Mouse (Mus musculus): Measurements from ENCODE around the gene Prkaa1. TPM values are rescaled to one million over a fixed set of nuclear protein-coding genes. Genes with fewer than 3 reads are reported as not detected.

Gene Prkaa1
- polyA plus RNA-seq, 1 experiment from 2014 or later = 13.3 TPM

DNA sequence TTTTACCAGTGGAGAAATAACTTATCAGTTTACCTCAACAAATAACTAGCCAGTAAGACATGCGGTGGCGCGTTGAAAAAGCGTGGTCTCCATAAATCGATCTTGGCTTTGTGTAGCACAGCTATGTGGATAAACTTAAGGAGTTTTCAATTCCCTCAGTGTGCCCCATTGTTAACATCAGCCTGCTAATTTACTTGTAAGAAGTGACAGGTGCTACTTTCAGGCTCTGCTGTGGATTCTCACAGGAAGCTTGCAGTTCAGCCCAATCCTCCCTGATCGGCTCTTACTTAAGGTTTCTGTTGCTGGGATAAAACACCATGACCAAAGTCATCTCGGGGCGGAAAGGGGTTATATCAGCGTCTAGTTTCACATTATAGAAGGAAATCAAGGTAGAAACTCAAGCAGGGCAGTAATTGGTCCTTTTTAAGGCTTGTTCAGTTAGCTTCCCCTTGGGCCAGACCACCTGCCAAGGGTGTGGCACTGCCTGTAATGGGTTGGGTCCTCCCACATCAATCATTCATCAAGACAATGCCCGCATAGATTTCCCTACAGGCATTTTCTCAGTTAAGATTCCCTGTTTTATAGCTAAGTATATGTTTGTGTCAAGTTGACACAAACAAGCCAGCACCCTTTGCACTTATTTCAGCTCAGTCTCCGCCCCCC, 41.1 kb downstream of the Prkaa1 start:
- peak overlapping the region; percentile 93 for H3K27ac ChIP-seq (ENCODE audit: low read length)
- H3K9me3 ChIP-seq (ENCODE audit: low read length) = no peaks in the 10 kb centered on the region
- peak; percentile 28; the same call in 1 of the 2 replicates for ATAC-seq
- peaks cover 6% of the 10 kb centered on the region; the same call in 1 of the 2 replicates for H3K4me1 ChIP-seq (ENCODE audit: insufficient read depth, low read depth, low read length)
- 41% methylated on average over 10 of the region's 11 CpGs for WGBS
- peak overlapping the region; percentile 87; the same call in 1 of the 2 replicates for H3K9ac ChIP-seq (replicated peaks; ENCODE audit: low read depth)
- H3K4me3 ChIP-seq (ENCODE audit: low read depth, low read length) = peak overlapping the region; percentile 93
- H3K36me3 ChIP-seq (ENCODE audit: insufficient read depth, low read length) = 0 out of 2 replicates have a peak, but pooled peaks cover under 1% of the 10 kb centered on the region
- H3K4me2 ChIP-seq (replicated peaks; ENCODE audit: low read depth, low read length) = peak overlapping the region; percentile 78
- TF ChIP-seq CTCF (IDR thresholded peaks at IDR 0.05) = no peak
- no peak for TF ChIP-seq EP300 (IDR thresholded peaks at IDR 0.05)
- peak; percentile 30 for DNase-seq (ENCODE audit: low spot score)
- H3K27me3 ChIP-seq (replicated peaks; ENCODE audit: insufficient read depth, low read length) = no peaks in the 10 kb centered on the region

DNA sequence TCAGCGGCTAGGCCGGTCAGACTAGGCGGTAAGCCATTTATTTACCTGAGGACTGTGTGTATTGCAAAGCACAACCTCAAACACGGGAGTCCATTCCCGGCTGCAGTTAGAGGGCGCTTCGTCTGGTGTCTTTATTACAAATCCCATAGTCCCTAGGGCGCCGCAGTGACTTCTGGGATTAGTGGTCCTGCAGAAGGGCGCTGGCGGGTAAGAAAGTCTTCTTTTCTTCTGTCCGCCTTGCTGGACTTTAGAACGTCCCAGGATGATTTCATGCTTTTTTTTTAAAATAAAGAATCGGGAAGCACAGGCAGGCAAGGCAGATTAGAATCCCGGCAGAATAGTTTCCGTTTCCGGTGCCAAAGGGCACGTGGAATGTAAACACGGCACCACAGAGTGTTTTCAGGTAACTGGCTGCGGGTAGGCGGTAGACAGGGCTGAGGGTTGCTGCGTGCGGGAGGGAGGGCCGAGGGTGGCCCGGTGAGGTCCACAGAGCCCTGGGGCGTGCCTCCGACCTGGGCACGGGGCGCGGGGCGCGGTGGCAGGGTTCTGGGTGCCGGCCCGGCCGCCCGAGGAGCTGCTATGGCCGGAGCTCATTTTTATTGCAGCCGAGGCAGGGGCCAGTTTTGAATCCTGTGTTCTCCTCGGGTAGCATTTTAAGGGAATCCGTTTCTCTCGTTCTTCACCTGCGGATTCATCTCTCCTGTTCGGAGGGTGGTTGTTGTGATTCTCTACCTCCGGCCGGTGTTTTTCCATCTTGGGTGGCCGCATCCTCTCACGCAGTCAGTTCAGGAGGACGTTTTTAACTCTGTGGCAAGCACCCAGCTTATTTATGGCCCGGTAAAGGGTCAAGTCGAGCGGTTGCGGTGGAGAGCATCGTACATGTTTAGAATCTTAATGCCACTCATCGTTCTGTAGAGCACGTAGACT, 42.0 kb downstream of the Prkaa1 start, which contains the start of gene Ttc33:
Gene Ttc33 (plus strand): TSS at position 160 of the 927 bp plus-strand sequence.
- 0 out of 2 replicates have a peak, but pooled peaks cover 4% of the 10 kb centered on the region for H3K36me3 ChIP-seq (ENCODE audit: insufficient read depth, low read length)
- no peaks in the 10 kb centered on the region for H3K27me3 ChIP-seq (replicated peaks; ENCODE audit: insufficient read depth, low read length)
- DNase-seq (ENCODE audit: low spot score) = peak; percentile 91
- ATAC-seq = peak; percentile 93
- H3K4me3 ChIP-seq (ENCODE audit: low read depth, low read length) = peak within 1 kb of the TSS; percentile 93
- H3K4me2 ChIP-seq (replicated peaks; ENCODE audit: low read depth, low read length) = peak within 1 kb of the TSS; percentile 78
- peaks cover 6% of the 10 kb centered on the region; the same call in 1 of the 2 replicates for H3K4me1 ChIP-seq (ENCODE audit: insufficient read depth, low read depth, low read length)
- H3K9ac ChIP-seq (replicated peaks; ENCODE audit: low read depth) = peak within 1 kb of the TSS; percentile 87
- under 1% methylated on average over 55 of the region's 55 CpGs for WGBS
- H3K27ac ChIP-seq (ENCODE audit: low read length) = peak within 1 kb of the TSS; percentile 93
- peak; percentile 63 for TF ChIP-seq CTCF (IDR thresholded peaks at IDR 0.05)
- peak; percentile 87 for TF ChIP-seq EP300 (IDR thresholded peaks at IDR 0.05)
- no peaks in the 10 kb centered on the region for H3K9me3 ChIP-seq (ENCODE audit: low read length)

DNA sequence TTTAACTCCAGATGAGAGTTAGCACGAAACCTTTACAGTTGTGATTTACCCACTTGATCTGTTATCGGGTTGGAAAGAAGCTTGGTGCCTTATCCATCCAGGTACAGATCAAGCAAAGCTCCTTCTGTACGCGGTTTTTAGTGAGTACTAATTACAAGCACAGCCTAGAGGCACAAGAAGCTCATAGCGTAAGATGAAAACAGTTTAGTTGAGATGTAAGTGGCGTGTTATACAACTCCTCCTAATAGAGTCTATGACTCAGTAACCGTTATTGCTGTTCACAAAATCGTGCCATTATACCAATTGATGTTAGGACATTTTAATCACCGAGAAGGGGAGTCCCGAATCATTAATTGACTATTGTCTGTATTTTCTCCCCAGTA, 42.6 kb downstream of the Prkaa1 start:
- Histone ChIP-seq H3K27me3 (replicated peaks; ENCODE audit: insufficient read depth, low read length) (no peaks in the 10 kb centered on the region), H3K4me1 (ENCODE audit: insufficient read depth, low read depth, low read length) (peaks cover 6% of the 10 kb centered on the region; the same call in 1 of the 2 replicates), H3K27ac (ENCODE audit: low read length) (peak overlapping the region; percentile 93), H3K9ac (replicated peaks; ENCODE audit: low read depth) (peak overlapping the region; percentile 87), H3K36me3 (ENCODE audit: insufficient read depth, low read length) (0 out of 2 replicates have a peak, but pooled peaks cover 4% of the 10 kb centered on the region), H3K4me3 (ENCODE audit: low read depth, low read length) (peak overlapping the region; percentile 93), H3K4me2 (replicated peaks; ENCODE audit: low read depth, low read length) (peak overlapping the region; percentile 78), H3K9me3 (ENCODE audit: low read length) (no peaks in the 10 kb centered on the region)
- 26% methylated on average over 10 of the region's 10 CpGs for WGBS
- DNase-seq (ENCODE audit: low spot score) (peak; percentile 16), ATAC-seq (no peak)
- TF ChIP-seq EP300 (IDR thresholded peaks at IDR 0.05) = no peak

DNA sequence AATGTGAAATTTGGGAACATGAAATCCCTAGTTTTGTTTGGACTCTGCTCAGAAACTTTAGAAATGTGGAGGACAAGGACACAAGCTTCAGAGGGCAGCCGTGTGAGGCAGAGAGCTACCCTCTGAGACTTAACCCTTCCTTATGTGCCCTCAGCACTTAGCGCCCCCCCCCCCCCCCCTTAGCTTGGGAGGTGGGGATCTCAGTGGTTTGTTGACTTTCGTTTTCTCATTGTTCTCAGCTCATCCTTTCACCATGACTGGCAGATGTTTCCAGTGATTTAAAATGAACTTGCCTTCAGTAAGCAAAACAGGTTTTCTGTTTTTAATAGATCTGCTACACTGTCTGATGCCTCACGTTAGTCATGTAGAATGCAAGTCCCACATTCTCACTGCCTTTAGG, 43.5 kb downstream of the Prkaa1 start:
- 0 out of 2 replicates have a peak, but pooled peaks cover 4% of the 10 kb centered on the region for H3K36me3 ChIP-seq (ENCODE audit: insufficient read depth, low read length)
- no peaks in the 10 kb centered on the region for H3K27me3 ChIP-seq (replicated peaks; ENCODE audit: insufficient read depth, low read length)
- no peaks in the 10 kb centered on the region for H3K9me3 ChIP-seq (ENCODE audit: low read length)
- WGBS = 40% methylated on average over 4 of the region's 4 CpGs
- peaks cover 6% of the 10 kb centered on the region; the same call in 1 of the 2 replicates for H3K4me1 ChIP-seq (ENCODE audit: insufficient read depth, low read depth, low read length)
- no peak overlapping the region for H3K4me3 ChIP-seq (ENCODE audit: low read depth, low read length)
- H3K9ac ChIP-seq (replicated peaks; ENCODE audit: low read depth) = no peak overlapping the region
- DNase-seq (ENCODE audit: low spot score) (no peak), ATAC-seq (no peak)
- no peak for TF ChIP-seq CTCF (IDR thresholded peaks at IDR 0.05)
- no peak for TF ChIP-seq EP300 (IDR thresholded peaks at IDR 0.05)
- H3K27ac ChIP-seq (ENCODE audit: low read length) = no peak overlapping the region
- H3K4me2 ChIP-seq (replicated peaks; ENCODE audit: low read depth, low read length) = no peak overlapping the region

DNA sequence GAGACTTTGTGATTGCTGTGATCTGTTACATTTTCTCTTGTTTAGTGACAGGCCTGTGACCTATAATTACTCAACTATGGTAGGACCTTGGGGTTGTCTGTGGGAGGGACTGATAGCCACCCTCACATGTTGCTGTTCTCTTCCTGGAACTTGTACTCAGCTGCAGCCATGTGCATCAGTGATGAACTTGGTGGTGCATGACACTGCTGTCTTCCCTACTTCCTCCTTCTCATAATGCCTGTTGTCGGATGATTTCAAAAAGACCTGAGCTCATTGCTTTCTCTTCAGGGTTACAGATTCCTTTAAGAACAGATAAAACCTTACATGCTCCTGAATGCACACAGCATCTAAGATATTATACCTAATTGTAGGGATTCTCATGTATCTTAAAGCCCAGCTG, 44.4 kb downstream of the Prkaa1 start:
- peaks cover 6% of the 10 kb centered on the region; the same call in 1 of the 2 replicates for H3K4me1 ChIP-seq (ENCODE audit: insufficient read depth, low read depth, low read length)
- H3K36me3 ChIP-seq (ENCODE audit: insufficient read depth, low read length) = 0 out of 2 replicates have a peak, but pooled peaks cover 4% of the 10 kb centered on the region
- TF ChIP-seq CTCF (IDR thresholded peaks at IDR 0.05) (no peak), EP300 (IDR thresholded peaks at IDR 0.05) (no peak)
- no peaks in the 10 kb centered on the region for H3K27me3 ChIP-seq (replicated peaks; ENCODE audit: insufficient read depth, low read length)
- whole genome bisulfite sequencing = 100% methylated on average over 1 of the region's 1 CpGs
- no peaks in the 10 kb centered on the region for H3K9me3 ChIP-seq (ENCODE audit: low read length)
- H3K9ac ChIP-seq (replicated peaks; ENCODE audit: low read depth) = no peak overlapping the region
- ATAC-seq (no peak), DNase-seq (ENCODE audit: low spot score) (no peak)
- H3K4me2 ChIP-seq (replicated peaks; ENCODE audit: low read depth, low read length) = no peak overlapping the region
- no peak overlapping the region for H3K27ac ChIP-seq (ENCODE audit: low read length)
- no peak overlapping the region for H3K4me3 ChIP-seq (ENCODE audit: low read depth, low read length)

Measured in lung, postnatal 0 days (tissue).